Mouse (Mus musculus) CD4-positive, CD25-positive, alpha-beta regulatory T cell, adult 2 months (primary cell): ENCODE results near the gene Amigo1.

Experiments
- DNase-seq: peaks from one replicate; pipeline ENCODE4 v3.0.0-alpha.2; 2012; ENCODE audit warnings: low read depth, low spot score

Gene Amigo1

GRCm38 (mm10) chr3:108209946-108210770, 24.0 kb downstream of the Amigo1 start:
- peak; percentile 98 for DNase-seq

DNA sequence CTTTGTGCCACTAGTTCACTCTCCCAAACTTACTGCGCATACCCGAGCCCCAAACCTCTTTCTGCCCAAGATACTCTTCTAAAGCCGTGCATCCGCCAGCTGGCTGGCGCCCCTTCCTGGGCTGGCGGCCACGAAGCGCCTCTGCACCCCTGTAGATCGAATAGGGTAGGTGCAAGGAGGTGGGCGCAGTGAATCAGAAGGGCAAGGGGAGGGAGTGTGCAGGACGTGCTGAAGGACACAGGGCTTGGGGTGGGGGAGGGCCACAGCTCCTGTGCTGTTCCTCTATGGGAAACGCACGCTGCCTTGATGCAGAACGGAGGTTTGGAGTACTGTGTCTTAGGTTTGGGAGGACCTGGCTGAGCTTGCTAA, 24.6 kb downstream of the Amigo1 start, which contains the start of gene Atxn7l2:
Atxn7l2 (minus strand) TSS at position 164 of the 369 bp plus-strand sequence.
- peak; percentile 84 for DNase-seq

GRCm38 (mm10) chr3:108211845-108212244, 25.7 kb downstream of the Amigo1 start:
- no peak for DNase-seq

DNA sequence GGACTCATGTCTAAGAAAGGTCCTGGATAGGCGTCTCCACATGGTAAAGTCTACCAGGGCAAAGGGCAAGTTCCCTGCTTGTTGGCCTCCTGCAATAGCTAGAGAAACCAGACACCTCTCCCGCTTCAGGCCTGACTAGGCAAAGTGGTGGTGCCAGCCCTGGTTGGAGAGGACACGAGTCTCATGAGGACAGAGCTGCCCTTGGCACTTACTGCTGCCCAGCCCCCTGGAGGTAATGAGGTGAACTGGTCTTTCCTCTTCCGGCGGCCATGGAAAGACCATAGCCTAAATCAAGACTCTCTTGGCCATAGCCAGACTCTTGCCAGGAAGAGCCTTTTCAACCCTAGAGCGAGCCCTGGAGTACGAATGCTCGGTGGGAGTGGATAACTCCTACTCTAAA, 26.3 kb downstream of the Amigo1 start:
- no peak for DNase-seq

- DNase-seq: no peak
Observed at GRCm38 (mm10) chr3:108214734-108215133, 28.6 kb downstream of the Amigo1 start.

- DNase-seq: no peak
Observed at GRCm38 (mm10) chr3:108220661-108221060, 34.5 kb downstream of the Amigo1 start.

DNA sequence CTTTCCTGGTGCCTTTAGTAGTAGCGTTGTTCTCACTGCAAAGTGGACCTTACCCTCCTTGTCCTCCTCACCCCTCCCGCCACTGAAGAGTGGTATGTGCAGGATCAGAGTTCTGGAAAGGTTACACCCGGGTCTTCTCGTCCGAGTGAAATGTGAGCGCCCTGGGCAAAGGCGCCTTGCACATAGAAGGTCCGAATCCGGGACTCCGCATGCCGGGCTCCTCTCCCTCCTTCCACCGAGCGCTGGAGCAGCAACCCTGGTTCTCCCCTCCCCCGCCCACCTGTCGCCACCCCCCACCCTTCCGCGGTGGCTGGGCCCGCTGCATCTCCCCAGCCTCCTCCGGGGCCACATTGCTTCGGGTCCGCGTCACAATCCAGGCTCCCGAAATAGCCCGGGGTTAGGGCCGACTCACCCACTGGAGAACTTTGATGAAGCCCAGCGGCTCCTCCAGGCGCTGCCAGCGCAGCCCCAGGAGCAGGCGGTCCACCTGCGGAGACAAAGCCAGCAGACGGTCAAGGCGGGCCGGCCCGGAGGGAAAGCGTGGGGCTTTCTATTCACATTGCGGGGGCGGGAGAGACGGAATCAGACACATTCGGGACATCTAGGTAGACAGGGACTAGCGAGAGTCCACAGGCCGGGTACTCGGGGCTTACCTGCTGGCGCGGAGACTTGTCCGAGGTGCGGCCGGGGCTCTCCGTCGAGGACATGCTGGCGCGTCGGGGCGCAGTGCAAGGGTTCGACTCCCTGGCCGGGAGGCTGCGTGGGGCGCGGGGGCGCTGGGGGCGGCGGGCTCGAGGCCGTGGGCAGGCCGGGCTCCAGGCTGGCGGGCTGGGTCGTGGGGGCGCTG, 39.8 kb downstream of the Amigo1 start:
- DNase-seq: peak; percentile 15

DNA sequence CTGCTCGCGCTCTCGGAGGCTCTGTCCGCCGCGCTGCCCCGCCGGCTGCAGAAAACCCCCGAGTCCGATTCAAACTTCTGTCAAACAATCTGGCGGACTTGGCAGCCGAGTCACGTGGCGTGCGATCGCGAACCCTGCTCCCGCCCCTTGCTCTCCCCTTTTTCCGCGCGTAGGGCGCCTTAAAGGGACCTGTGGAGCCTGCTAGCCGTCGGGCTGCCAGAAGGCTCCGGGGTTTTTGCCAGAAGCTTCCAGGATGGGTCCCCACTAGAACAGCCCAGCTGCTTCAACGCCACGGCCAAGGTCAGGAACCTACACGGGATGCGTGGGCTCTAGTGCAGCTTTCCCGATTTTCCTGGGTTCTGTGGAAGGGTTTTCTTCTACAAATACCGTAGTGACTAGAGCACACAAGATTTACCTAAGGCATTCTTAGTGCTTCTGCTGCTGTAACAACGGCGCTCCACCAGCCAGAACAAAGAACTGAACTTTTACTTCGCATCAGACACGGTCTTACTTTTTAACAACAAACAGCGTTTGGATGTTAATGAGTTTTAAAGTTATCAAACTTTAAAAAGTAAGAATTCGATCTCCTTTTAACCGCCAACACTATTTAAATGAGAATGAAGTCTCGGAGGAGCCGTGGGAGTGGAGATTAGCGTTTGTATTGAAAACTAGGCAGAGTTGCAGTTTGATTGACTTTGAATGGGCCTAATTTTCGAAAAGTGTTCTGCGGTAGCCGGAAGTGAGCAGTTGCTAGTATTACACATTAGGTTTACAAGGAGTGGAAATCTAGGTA, 40.6 kb downstream of the Amigo1 start, which contains the start of gene Sypl2:
Sypl2 (minus strand) TSS at position 91 of the 793 bp plus-strand sequence.
- DNase-seq: peak; percentile 53

DNA sequence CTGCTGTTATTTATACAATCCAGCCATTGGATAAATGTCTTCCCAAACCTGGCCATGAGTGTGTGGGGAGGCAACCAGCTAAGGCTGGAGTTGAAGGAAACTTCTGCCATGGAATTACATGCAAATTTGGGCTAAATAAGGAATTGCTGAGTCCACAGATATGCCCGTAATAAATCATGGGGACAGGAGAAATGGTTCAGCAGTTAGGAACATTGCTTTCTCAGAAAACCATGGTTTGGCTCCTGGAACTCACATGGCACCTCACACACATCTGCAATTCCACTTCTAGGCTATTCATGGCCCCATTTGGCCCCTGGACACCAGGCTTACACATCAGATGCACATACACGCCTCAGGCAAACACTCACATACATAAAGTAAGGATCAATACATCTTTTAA, 41.4 kb downstream of the Amigo1 start:
- DNase-seq: no peak

DNA sequence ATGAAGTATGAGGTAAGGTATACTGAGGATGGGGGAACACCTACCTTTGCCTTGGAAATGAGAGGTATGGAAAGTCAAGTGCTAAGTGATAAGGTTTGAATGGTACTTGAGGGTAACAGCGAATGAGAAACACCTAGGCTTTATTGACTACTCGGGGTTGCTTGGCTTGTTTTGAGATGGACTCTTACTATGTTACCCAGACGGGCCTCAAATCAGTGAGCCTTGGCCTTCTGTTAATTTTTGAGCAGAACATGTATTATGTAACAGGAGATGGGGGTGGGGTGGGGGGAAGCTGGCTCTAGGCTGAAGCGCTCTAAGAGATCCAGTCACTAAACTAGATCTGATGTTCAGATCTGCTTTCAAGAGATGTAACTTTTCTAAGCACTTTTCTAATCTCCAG, 45.5 kb downstream of the Amigo1 start:
- no peak for DNase-seq

DNA sequence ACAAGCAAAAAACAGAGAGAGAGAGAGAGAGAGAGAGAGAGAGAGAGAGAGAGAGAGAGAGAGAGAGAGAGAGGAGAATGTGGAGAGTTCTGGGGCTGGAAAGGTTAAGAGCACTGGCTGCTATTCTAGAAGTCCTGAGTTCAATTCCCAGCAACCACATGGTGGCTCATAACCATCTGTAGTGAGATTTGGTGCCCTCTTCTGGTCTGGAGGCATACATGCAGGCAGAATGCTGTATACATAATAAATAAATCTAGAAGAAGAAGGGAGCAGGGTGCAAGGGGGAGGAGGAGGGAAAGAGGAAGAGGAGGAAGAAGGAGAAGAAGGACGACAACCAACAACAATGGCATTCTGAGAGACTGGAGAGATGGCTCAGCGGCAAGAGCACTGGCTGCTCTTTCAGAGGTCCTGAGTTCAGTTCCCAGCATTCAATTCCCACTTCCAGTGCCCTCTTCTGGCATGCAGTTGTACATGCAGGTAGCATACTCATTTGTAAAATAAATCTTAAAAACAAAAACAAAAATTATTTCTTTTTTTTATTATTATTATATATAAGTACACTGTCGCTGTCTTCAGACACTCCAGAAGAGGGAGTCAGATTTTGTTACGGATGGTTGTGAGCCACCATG, 51.5 kb downstream of the Amigo1 start:
- peak; percentile 15 for DNase-seq

- DNase-seq: no peak
Observed at GRCm38 (mm10) chr3:108241243-108241839, 55.2 kb downstream of the Amigo1 start.
